Mouse (Mus musculus): ENCODE data around the gene Nanos3.

Gene Nanos3

GRCm38 (mm10) chr8:84130806-84131205 is 54.2 kb downstream of the Nanos3 start:
- in situ Hi-C loops (cut with MboI, MseI), result no loop called here

GRCm38 (mm10) chr8:84128277-84128676 is 56.7 kb downstream of the Nanos3 start:
- in situ Hi-C loops (cut with MboI, MseI), result no loop called here

- in situ Hi-C loops (cut with MboI, MseI), result no loop called here
Observed at GRCm38 (mm10) chr8:84127202-84127901, 57.7 kb downstream of the Nanos3 start.

- in situ Hi-C loops (cut with MboI, MseI), result no loop called here
Observed at GRCm38 (mm10) chr8:84126742-84127141, 58.3 kb downstream of the Nanos3 start.

GRCm38 (mm10) chr8:84125656-84126055 is 59.4 kb downstream of the Nanos3 start, which contains the start of gene Podnl1:
Gene Podnl1, plus strand, starts transcription at chr8:84125989.
- in situ Hi-C loops (cut with MboI, MseI), result no loop called here

All from regulatory T cell (primary cell).